Mouse (Mus musculus): ENCODE measurements around the gene Tns3.

- TF ChIP-seq CTCF (IDR thresholded peaks at IDR 0.05; ENCODE audit: low read depth, low read length) (no peak), POLR2A (IDR thresholded peaks at IDR 0.05; ENCODE audit: extremely low read depth, insufficient read depth, low read length) (no peak)
Measured at GRCm38 (mm10) chr11:8530036-8530435, 134.3 kb downstream of the Tns3 start.
